ENCODE assay signal across 13 mouse cellular contexts in genomic region chr7:127750131-127751127, GRCm38 (mm10). TPM values are rescaled to one million over a fixed set of nuclear protein-coding genes. Genes with fewer than 3 reads are reported as not detected.
A peak's percentile ranks its signal among the peaks of the same experiment; 100 is the strongest.
DNase-seq lines count a peak whose midpoint lies in the region; ATAC-seq and TF ChIP-seq lines count a peak whose summit lies in the region.
"Had no signal": no experiment of that assay in that cellular context is flagged by ENCODE, and none has a peak within 500 bp of the region (broad histone marks: within the 10 kb centered on the region; RNA-seq: fewer than 3 reads in every experiment).

No protein-coding gene starts in this region.

- DNase-seq in embryo, embryonic 10 days (ENCODE audit: low spot score) = peak; percentile 42
- DNase-seq in embryo, embryonic 11 days = no peak
- peak; percentile 69 to 81 for DNase-seq in left cerebral cortex, postnatal 14 days (ENCODE audit: low spot score in 2 of 2)
- DNase-seq in left cerebral cortex, adult 18-20 months (ENCODE audit: low spot score in 2 of 2) = no peak
- DNase-seq in cerebellum, adult 9-11 months = peak; percentile 80
- peak; percentile 56 for DNase-seq in limb, embryonic 14.5 days (ENCODE audit: low spot score)
- DNase-seq in natural killer cell, adult 2 months (ENCODE audit: low spot score in 2 of 2) = no peak
- DNase-seq in urinary bladder, postnatal 25 days (ENCODE audit: low spot score) = no peak
- DNase-seq: adrenal gland, adult 8-10 months; gastrocnemius, postnatal 10 days had no signal

- intact Hi-C loops in left cerebral cortex, postnatal 14 days (cut with DNase I) = no loop called here

- peaks cover 76% of the 10 kb centered on the region for H3K36me3 ChIP-seq in limb, embryonic 14.5 days (ENCODE audit: control insufficient read depth, insufficient read depth, low read length)

- H3K9me3 ChIP-seq in limb, embryonic 14.5 days (ENCODE audit: control insufficient read depth, low read length) = no peaks in the 10 kb centered on the region

- H3K4me1 ChIP-seq in limb, embryonic 14.5 days (ENCODE audit: control insufficient read depth, insufficient read depth, low read length) = 0 out of 2 replicates have a peak, but pooled peaks cover 3% of the 10 kb centered on the region

- H3K27ac ChIP-seq in limb, embryonic 14.5 days (replicated peaks; ENCODE audit: low read depth, low read length) = no peak overlapping the region
- H3K27ac ChIP-seq: liver, embryonic 14.5 days had no signal

- H3K27me3 ChIP-seq in limb, embryonic 14.5 days (ENCODE audit: control insufficient read depth, insufficient read depth, low read length) = no peaks in the 10 kb centered on the region

- no peak for ATAC-seq in limb, embryonic 14.5 days (ENCODE audit: low FRiP score, low read depth)
- ATAC-seq: inflammation-experienced regulatory T-cells, adult 6 months had no signal

- H3K9ac ChIP-seq in limb, embryonic 14.5 days (ENCODE audit: low read depth, low read length, severe bottlenecking) = no peak overlapping the region
- H3K9ac ChIP-seq: liver, embryonic 14.5 days had no signal

- WGBS in limb, embryonic 14.5 days = 87% methylated on average over 19 of the region's 19 CpGs

- TF ChIP-seq POLR2A in limb, embryonic 14.5 days (IDR thresholded peaks at IDR 0.05; ENCODE audit: borderline replicate concordance, extremely low read depth, insufficient read depth, insufficient read length) = no peak

- H3K4me3 ChIP-seq in limb, embryonic 14.5 days (replicated peaks; ENCODE audit: low read length) = no peak overlapping the region

- H3K4me2 ChIP-seq in limb, embryonic 14.5 days (replicated peaks; ENCODE audit: low read depth, low read length, severe bottlenecking) = no peak overlapping the region

RNA-seq across cellular contexts. Expression of gene Fbxl19, which starts 6.1 kb away (rescaled TPM):
- total RNA-seq in left cerebral cortex, postnatal 14 days (2021) = 10 to 100 TPM; 89.1 to 89.8 TPM
- total RNA-seq in left cerebral cortex, adult 18-20 months (2021) = 10 to 100 TPM; 68.8 to 74.6 TPM
- polyA plus RNA-seq in limb, embryonic 14.5 days (2012; rRNA removed) = 64.5 and 81.3 TPM in 2 replicates
- 4.4 and 6.8 TPM in 2 replicates for polyA plus RNA-seq in limb, embryonic 14.5 days (2014; fragmentation: Nextera tagmentation; extraction: Ambion mirVana)

RNA-seq across cellular contexts. Expression of gene Ctf2, which starts 18.5 kb away (rescaled TPM):
- total RNA-seq in left cerebral cortex, postnatal 14 days (2021) = not detected
- not detected for total RNA-seq in left cerebral cortex, adult 18-20 months (2021)
- 0.03 TPM in 1 of 2 replicates, not detected in the other for polyA plus RNA-seq in limb, embryonic 14.5 days (2012; rRNA removed)
- polyA plus RNA-seq in limb, embryonic 14.5 days (2014; fragmentation: Nextera tagmentation; extraction: Ambion mirVana) = 0.22 and 0.34 TPM in 2 replicates
- total RNA-seq: adrenal gland, adult 8-10 months; gastrocnemius, postnatal 10 days had no signal
- polyA plus RNA-seq: inflammation-experienced regulatory T-cells, adult 6 months; testis, adult 2 months had no signal

RNA-seq across cellular contexts. Expression of gene Orai3, which starts 19.2 kb away (rescaled TPM):
- total RNA-seq in left cerebral cortex, postnatal 14 days (2021) = 10 to 100 TPM; 19.8 to 22.5 TPM
- 10 to 100 TPM; 16.8 to 20.5 TPM for total RNA-seq in left cerebral cortex, adult 18-20 months (2021)
- polyA plus RNA-seq in limb, embryonic 14.5 days (2012; rRNA removed) = 22.8 and 29.6 TPM in 2 replicates
- polyA plus RNA-seq in limb, embryonic 14.5 days (2014; fragmentation: Nextera tagmentation; extraction: Ambion mirVana) = 10.5 and 11.6 TPM in 2 replicates

RNA-seq across cellular contexts. Expression of gene Setd1a, which starts 26.0 kb away (rescaled TPM):
- total RNA-seq in left cerebral cortex, postnatal 14 days (2021) = 10 to 100 TPM; 43.3 to 44.9 TPM
- total RNA-seq in left cerebral cortex, adult 18-20 months (2021) = 10 to 100 TPM; 41.1 to 44.7 TPM
- polyA plus RNA-seq in limb, embryonic 14.5 days (2012; rRNA removed) = 29.7 and 31.8 TPM in 2 replicates
- polyA plus RNA-seq in limb, embryonic 14.5 days (2014; fragmentation: Nextera tagmentation; extraction: Ambion mirVana) = 27.3 and 32.0 TPM in 2 replicates

RNA-seq across cellular contexts. Expression of gene Gm49388, which starts 35.0 kb away (rescaled TPM):
- 1 to 10 TPM; 1.7 TPM for total RNA-seq in left cerebral cortex, postnatal 14 days (2021)
- 1 to 10 TPM; 5.5 to 5.6 TPM for total RNA-seq in left cerebral cortex, adult 18-20 months (2021)
- polyA plus RNA-seq in limb, embryonic 14.5 days (2012; rRNA removed) = 0.44 and 0.61 TPM in 2 replicates
- not detected in 2 replicates for polyA plus RNA-seq in limb, embryonic 14.5 days (2014; fragmentation: Nextera tagmentation; extraction: Ambion mirVana)
- polyA plus RNA-seq: inflammation-experienced regulatory T-cells, adult 6 months; testis, adult 2 months had no signal

Comparison
In these comparisons a context has a peak if more than half of its experiments do, and no peak if none do; other contexts are left out.
1. DNase-seq: peak in embryo, embryonic 10 days (single experiment), left cerebral cortex, postnatal 14 days (2 of 2), cerebellum, adult 9-11 months (single experiment) and limb, embryonic 14.5 days (single experiment); none in embryo, embryonic 11 days (single experiment), left cerebral cortex, adult 18-20 months (0 of 2), natural killer cell, adult 2 months (0 of 2) and urinary bladder, postnatal 25 days (single experiment).